Mouse (Mus musculus) hindbrain, embryonic 15.5 days (tissue): Measurements from ENCODE around the gene Prune1. TPM values are rescaled to one million over a fixed set of nuclear protein-coding genes. Genes with fewer than 3 reads are reported as not detected.

ENCODE experiments used
- ATAC-seq: fragments of 200-750 bp; cut with Nextera tagmentation; 2 replicates; pipeline ENCODE4 v1.8.0; 2017; ENCODE audit warnings: low read depth, moderate number of reproducible peaks, moderate TSS enrichment; ENCODE audit not compliant: low FRiP score
- H3K27ac ChIP-seq: fragments of 300-500 bp; sonication (generic); replicated peaks from 2 replicates; pipeline ENCODE4 v1.5.1; 2015; ENCODE audit warnings: mild to moderate bottlenecking, inconsistent platforms
- H3K27me3 ChIP-seq: fragments of 300-500 bp; sonication (generic); 2 replicates; pipeline ENCODE4 v1.6.1; 2015; ENCODE audit warnings: control low read depth, inconsistent platforms
- H3K36me3 ChIP-seq: fragments of 300-500 bp; sonication (generic); 2 replicates; pipeline ENCODE4 v1.6.1; 2015; ENCODE audit warnings: control low read depth, inconsistent platforms
- H3K4me1 ChIP-seq: fragments of 300-500 bp; sonication (generic); replicated peaks from 2 replicates; pipeline ENCODE4 v1.6.1; 2015; ENCODE audit warnings: control low read depth, inconsistent platforms
- H3K4me2 ChIP-seq: fragments of 300-500 bp; sonication (generic); 2 replicates; pipeline ENCODE4 v1.6.1; 2015; ENCODE audit warnings: moderate library complexity, mild to moderate bottlenecking, inconsistent platforms
- H3K4me3 ChIP-seq: fragments of 300-500 bp; sonication (generic); 2 replicates; pipeline ENCODE4 v1.5.1; 2015; ENCODE audit warnings: mild to moderate bottlenecking, inconsistent platforms
- H3K9ac ChIP-seq: fragments of 300-500 bp; sonication (generic); 2 replicates; pipeline ENCODE4 v1.6.1; 2015; ENCODE audit warnings: inconsistent platforms
- H3K9me3 ChIP-seq: fragments of 300-500 bp; sonication (generic); 2 replicates; pipeline ENCODE4 v1.6.1; 2016; ENCODE audit warnings: control low read depth, inconsistent platforms
- WGBS: fragments of 180-500 bp; shearing (Covaris S2); methylation state at CpG from one replicate; pipeline ENCODE4 v1.1.7; 2015; 5-methylcytosine and 5-hydroxymethylcytosine counted together
- polyA plus RNA-seq: library from polyadenylated mRNA; unstranded; fragments of >200 nt; fragmentation: Nextera tagmentation; extraction: Ambion mirVana; gene quantifications from 2 replicates; pipeline ENCODE4 v1.2.1, GENCODE M21; 2015

Prune1 gene
- polyA plus RNA-seq, 1 experiment from 2014 or later, result 69.9 TPM

- H3K4me3 ChIP-seq, result peak overlapping the region; percentile 71
- H3K27ac ChIP-seq, result peak overlapping the region; percentile 88
- WGBS, result under 1% methylated on average over 62 of the region's 71 CpGs
- ATAC-seq, result peak; percentile 87
- peaks cover 38% of the 10 kb centered on the region for H3K4me1 ChIP-seq
- H3K27me3 ChIP-seq, result no peaks in the 10 kb centered on the region
- peak overlapping the region; percentile 88 for H3K9ac ChIP-seq
- H3K9me3 ChIP-seq, result no peaks in the 10 kb centered on the region
- H3K4me2 ChIP-seq, result peak overlapping the region; percentile 82
- 0 out of 2 replicates have a peak, but pooled peaks cover 6% of the 10 kb centered on the region for H3K36me3 ChIP-seq
Measured at GRCm38 (mm10) chr3:95315094-95315843, 33.4 kb upstream of the Prune1 start.

GRCm38 (mm10) chr3:95314486-95315093, 32.7 kb upstream of the Prune1 start, which contains the start of gene Cers2:
Gene Cers2 (plus strand): TSS chr3:95314791.
- peak; percentile 6; the same call in 1 of the 2 replicates for ATAC-seq
- no peaks in the 10 kb centered on the region for H3K27me3 ChIP-seq
- peak within 1 kb of the TSS; percentile 88 for H3K9ac ChIP-seq
- no peaks in the 10 kb centered on the region for H3K36me3 ChIP-seq
- WGBS, result 3% methylated on average over 27 of the region's 27 CpGs
- H3K4me1 ChIP-seq, result peaks cover 34% of the 10 kb centered on the region
- no peaks in the 10 kb centered on the region for H3K9me3 ChIP-seq
- H3K4me3 ChIP-seq, result peak within 1 kb of the TSS; percentile 71
- H3K4me2 ChIP-seq, result peak within 1 kb of the TSS; percentile 82
- peak within 1 kb of the TSS; percentile 88 for H3K27ac ChIP-seq

GRCm38 (mm10) chr3:95314075-95314474, 32.2 kb upstream of the Prune1 start:
- no peaks in the 10 kb centered on the region for H3K36me3 ChIP-seq
- H3K9me3 ChIP-seq, result no peaks in the 10 kb centered on the region
- H3K9ac ChIP-seq, result no peak overlapping the region
- H3K4me3 ChIP-seq, result peak overlapping the region; percentile 71
- 65% methylated on average over 6 of the region's 6 CpGs for WGBS
- peak overlapping the region; percentile 88; the same call in 1 of the 2 replicates for H3K27ac ChIP-seq
- no peaks in the 10 kb centered on the region for H3K27me3 ChIP-seq
- no peak for ATAC-seq
- H3K4me1 ChIP-seq, result peaks cover 34% of the 10 kb centered on the region
- H3K4me2 ChIP-seq, result peak overlapping the region; percentile 82

- H3K9ac ChIP-seq, result no peak overlapping the region
- 52% methylated on average over 7 of the region's 7 CpGs for WGBS
- H3K27ac ChIP-seq, result no peak overlapping the region
- H3K36me3 ChIP-seq, result no peaks in the 10 kb centered on the region
- ATAC-seq, result no peak
- H3K27me3 ChIP-seq, result no peaks in the 10 kb centered on the region
- no peaks in the 10 kb centered on the region for H3K9me3 ChIP-seq
- no peak overlapping the region for H3K4me2 ChIP-seq
- H3K4me3 ChIP-seq, result no peak overlapping the region
- peaks cover 30% of the 10 kb centered on the region for H3K4me1 ChIP-seq
Measured at GRCm38 (mm10) chr3:95313476-95313875, 31.6 kb upstream of the Prune1 start.

GRCm38 (mm10) chr3:95312623-95313022, 30.7 kb upstream of the Prune1 start:
- Histone ChIP-seq H3K27ac (no peak overlapping the region), H3K36me3 (no peaks in the 10 kb centered on the region), H3K4me2 (no peak overlapping the region), H3K4me3 (no peak overlapping the region), H3K27me3 (no peaks in the 10 kb centered on the region), H3K9me3 (no peaks in the 10 kb centered on the region), H3K4me1 (peaks cover 25% of the 10 kb centered on the region), H3K9ac (no peak overlapping the region)
- no peak for ATAC-seq
- 94% methylated on average over 6 of the region's 6 CpGs for WGBS

- no peak overlapping the region for H3K4me2 ChIP-seq
- 63% methylated on average over 9 of the region's 9 CpGs for WGBS
- no peak overlapping the region for H3K9ac ChIP-seq
- H3K9me3 ChIP-seq, result no peaks in the 10 kb centered on the region
- H3K27ac ChIP-seq, result no peak overlapping the region
- H3K4me3 ChIP-seq, result no peak overlapping the region
- no peaks in the 10 kb centered on the region for H3K36me3 ChIP-seq
- ATAC-seq, result no peak
- peaks cover 14% of the 10 kb centered on the region for H3K4me1 ChIP-seq
- no peaks in the 10 kb centered on the region for H3K27me3 ChIP-seq
Measured at GRCm38 (mm10) chr3:95310968-95311882, 29.3 kb upstream of the Prune1 start.

GRCm38 (mm10) chr3:95310496-95310895, 28.6 kb upstream of the Prune1 start:
- Histone ChIP-seq H3K9ac (no peak overlapping the region), H3K9me3 (no peaks in the 10 kb centered on the region), H3K36me3 (no peaks in the 10 kb centered on the region), H3K27ac (no peak overlapping the region), H3K4me3 (no peak overlapping the region), H3K4me2 (no peak overlapping the region), H3K27me3 (no peaks in the 10 kb centered on the region), H3K4me1 (peaks cover 8% of the 10 kb centered on the region)
- WGBS, result 72% methylated on average over 3 of the region's 3 CpGs
- no peak for ATAC-seq

GRCm38 (mm10) chr3:95307100-95307499, 25.2 kb upstream of the Prune1 start, which contains the start of gene Anxa9:
Gene Anxa9 (minus strand): TSS chr3:95307176.
- Histone ChIP-seq H3K27me3 (no peaks in the 10 kb centered on the region), H3K36me3 (no peaks in the 10 kb centered on the region), H3K4me2 (no peak within 1 kb of the TSS), H3K27ac (no peak within 1 kb of the TSS), H3K4me1 (no peaks in the 10 kb centered on the region), H3K9me3 (no peaks in the 10 kb centered on the region), H3K9ac (no peak within 1 kb of the TSS), H3K4me3 (no peak within 1 kb of the TSS)
- ATAC-seq, result no peak
- whole genome bisulfite sequencing, result 69% methylated on average over 7 of the region's 7 CpGs

- no peak overlapping the region for H3K27ac ChIP-seq
- H3K9me3 ChIP-seq, result no peaks in the 10 kb centered on the region
- no peak for ATAC-seq
- H3K9ac ChIP-seq, result no peak overlapping the region
- H3K4me1 ChIP-seq, result no peaks in the 10 kb centered on the region
- no peak overlapping the region for H3K4me3 ChIP-seq
- H3K4me2 ChIP-seq, result no peak overlapping the region
- WGBS, result 85% methylated on average over 4 of the region's 4 CpGs
- no peaks in the 10 kb centered on the region for H3K27me3 ChIP-seq
- H3K36me3 ChIP-seq, result no peaks in the 10 kb centered on the region
Measured at GRCm38 (mm10) chr3:95306244-95306643, 24.4 kb upstream of the Prune1 start.

GRCm38 (mm10) chr3:95301204-95301796, 19.4 kb upstream of the Prune1 start:
- Histone ChIP-seq H3K4me1 (no peaks in the 10 kb centered on the region), H3K4me2 (no peak overlapping the region), H3K36me3 (no peaks in the 10 kb centered on the region), H3K9ac (no peak overlapping the region), H3K27me3 (no peaks in the 10 kb centered on the region), H3K4me3 (no peak overlapping the region), H3K27ac (no peak overlapping the region), H3K9me3 (no peaks in the 10 kb centered on the region)
- ATAC-seq, result no peak
- WGBS, result 88% methylated on average over 3 of the region's 3 CpGs

GRCm38 (mm10) chr3:95298018-95298417, 16.1 kb upstream of the Prune1 start:
- H3K9me3 ChIP-seq, result no peaks in the 10 kb centered on the region
- no peaks in the 10 kb centered on the region for H3K4me1 ChIP-seq
- H3K4me3 ChIP-seq, result no peak overlapping the region
- peaks cover 13% of the 10 kb centered on the region for H3K36me3 ChIP-seq
- no peak overlapping the region for H3K27ac ChIP-seq
- H3K27me3 ChIP-seq, result no peaks in the 10 kb centered on the region
- no peak overlapping the region for H3K9ac ChIP-seq
- 94% methylated on average over 7 of the region's 7 CpGs for WGBS
- no peak overlapping the region for H3K4me2 ChIP-seq
- no peak for ATAC-seq
